Mouse (Mus musculus) induced T-regulatory cell, adult 2 months (primary cell): Measurements from ENCODE around the gene Tnrc6a.

Experiments
- DNase-seq: peaks from one replicate; pipeline ENCODE4 v3.0.0-alpha.2; 2012; ENCODE audit warnings: low read depth

Tnrc6a gene

DNA sequence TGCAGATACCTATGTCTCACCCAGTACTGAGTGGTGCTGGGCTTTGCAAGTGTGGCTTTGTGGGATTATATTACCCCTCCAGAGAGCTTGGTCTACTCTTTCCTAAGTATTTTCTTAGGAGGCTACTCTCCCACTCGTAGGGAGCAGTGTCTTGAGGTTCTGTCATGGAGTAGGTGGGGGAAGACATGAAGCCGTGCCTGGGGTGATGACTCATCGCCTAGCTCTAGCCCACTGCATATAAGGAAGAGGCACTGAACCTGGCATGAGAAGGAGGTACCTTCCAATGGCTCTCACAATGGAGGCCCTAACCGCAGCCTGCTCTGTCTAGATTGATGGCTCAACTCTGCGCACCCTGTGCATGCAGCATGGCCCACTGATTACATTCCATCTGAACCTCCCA lies 68.0 kb downstream of the Tnrc6a start:
- DNase-seq, result no peak

DNA sequence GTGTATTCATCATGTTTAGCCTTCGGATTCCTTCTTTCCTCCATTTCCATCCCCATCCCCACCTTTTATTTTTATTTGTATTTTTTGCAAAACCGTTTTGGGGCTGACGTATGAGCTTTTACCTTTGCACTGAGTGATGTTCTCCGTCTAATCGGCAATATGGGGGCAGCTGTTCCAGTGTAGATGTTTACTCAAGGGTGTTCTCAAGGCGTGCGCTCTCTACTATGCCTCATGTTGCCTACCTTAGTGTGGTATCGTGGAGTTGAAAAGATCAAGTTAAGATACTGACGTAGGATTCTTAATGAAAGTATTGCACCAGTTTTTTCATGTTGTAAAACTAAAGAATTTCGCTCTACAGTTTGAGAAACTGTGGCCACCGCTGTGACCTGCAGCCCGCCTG lies 69.5 kb downstream of the Tnrc6a start:
- no peak for DNase-seq

DNA sequence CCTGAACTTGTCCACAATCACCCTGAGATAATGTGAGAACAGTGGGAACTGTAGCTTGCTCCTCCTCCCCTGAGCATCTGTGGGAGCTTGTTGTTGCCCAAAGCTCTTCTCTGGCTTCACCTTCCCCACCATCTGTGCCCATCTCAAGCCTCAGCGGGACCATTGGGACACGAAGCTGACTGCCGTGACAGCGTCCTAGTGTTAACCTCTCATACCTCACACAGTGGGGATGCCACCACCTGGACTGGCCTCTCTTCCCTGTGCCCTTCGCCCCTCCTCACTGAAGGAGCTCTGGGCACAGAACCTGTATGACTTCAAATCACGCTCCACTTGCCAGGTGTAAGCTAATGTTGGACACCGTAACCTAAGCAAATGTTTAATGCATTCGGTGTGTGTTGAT lies 71.0 kb downstream of the Tnrc6a start:
- no peak for DNase-seq

DNA sequence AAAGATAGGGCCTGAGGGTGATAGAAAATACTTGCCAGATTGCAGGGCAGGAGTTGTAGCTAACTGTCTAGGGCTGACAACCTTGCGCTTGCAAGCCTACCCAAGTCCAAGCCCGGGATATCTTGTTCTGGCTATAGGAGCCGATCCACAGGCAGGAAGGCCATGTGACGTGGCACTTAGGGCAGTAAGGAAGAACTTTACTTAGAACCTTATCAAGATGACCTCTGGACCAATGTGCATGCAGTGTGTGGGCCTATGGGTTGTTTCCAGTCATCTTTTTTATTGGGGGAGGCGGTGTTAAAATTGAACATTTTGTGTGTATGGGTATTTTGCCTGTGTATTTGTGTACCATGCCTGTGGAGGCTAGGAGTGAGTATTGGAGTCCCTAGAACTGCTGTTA lies 72.7 kb downstream of the Tnrc6a start:
- no peak for DNase-seq

DNA sequence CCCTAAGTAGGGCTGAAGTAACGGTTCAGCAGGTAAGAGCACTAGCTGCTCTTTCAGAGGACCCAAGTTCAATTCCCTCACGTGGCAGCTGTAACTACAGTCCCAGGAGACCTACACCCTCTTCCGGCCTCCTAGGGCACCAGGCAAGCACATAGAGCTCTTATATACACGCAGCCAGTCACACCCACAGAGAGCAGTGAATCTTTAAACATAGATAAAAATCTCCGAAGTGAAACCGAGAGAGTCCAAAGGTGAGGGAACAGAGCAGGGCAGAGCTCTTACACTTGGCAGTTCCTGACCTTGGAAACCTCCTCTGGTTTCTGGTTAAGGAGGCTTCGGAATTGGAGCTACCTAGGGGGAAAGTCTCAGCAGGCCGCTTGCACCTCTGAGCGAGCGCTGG lies 75.0 kb downstream of the Tnrc6a start:
- DNase-seq, result peak; percentile 22

DNA sequence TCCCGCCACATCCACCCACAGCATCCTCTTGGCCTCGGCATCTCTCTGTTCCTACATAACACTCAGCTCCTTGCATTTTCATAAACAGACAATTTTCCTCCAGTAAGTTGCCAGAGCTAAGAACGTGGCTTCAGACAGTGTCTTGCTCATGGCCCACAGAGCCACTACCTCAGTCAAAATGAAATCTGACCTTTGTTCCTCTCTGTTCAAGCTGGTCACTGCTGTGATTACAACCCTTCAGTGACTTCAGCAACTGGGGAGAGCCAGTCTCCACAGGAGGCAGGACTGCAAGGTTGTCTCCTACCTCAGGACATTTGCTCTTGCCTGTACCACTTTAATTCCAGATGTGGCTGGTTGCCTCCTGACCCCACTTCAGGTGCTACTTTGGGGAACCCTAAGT lies 75.5 kb downstream of the Tnrc6a start:
- DNase-seq, result no peak

DNA sequence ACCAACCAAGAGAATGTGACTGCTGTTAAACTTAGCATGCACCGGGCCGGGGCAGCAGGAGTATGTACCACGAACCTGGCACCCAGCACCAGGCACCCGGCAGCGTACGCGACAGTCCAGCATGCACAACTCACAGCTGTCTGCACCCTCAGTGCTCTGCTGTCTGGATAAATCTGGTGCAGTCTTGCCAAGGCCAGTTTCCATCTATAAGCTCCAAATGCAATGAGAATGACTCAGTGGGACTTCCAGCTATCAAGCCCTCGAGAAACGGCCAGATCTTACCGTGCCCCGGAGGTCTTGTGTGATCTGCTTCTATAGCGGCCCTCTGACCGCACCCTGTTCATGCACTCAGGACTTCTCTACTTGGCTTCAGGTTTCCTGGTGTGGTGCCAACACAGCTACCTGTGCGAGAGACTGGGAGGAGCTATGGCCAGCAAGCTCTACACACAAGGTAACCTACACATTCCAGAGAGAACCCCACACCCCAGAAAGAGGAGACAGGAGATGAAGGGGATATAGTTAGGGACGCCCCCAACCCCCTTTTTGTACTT lies 76.0 kb downstream of the Tnrc6a start:
- no peak for DNase-seq

DNA sequence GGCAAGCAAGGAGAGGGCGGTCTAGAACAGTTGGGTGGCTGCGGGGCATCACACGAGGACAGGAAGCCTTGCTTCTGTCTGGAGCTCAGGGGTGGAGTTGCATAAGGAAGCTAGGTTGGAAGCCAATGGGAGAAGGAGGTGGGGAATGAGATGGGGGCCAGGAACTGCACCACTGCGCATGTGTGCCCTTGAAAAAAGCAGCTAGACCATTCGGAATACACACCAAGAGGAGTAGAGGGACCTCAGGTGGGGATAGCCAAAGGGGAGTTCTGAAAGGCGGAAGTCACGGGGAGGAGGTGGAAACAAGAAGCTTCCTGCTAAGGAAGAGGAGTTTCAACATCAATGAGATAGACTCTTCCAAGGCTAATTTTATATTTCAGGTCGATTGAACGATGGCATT lies 77.0 kb downstream of the Tnrc6a start:
- DNase-seq, result no peak

DNA sequence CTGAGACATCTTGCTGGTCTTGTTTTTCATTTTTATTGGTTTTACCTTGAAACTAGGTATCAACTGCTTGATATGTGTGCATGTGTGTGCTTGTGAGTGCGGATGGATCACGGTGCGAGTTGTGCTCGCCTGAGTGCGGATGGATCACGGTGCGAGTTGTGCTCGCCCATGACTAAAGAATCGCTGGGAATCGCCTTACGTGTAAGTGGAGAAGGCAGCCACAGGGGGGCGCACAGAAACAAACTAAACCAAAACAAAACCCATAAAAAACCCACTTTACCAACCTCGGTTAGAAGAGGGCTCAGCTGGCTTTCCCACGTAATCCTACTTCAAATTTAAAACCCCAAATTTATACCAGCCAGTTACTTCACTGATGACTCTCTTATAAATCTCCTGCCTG lies 81.6 kb downstream of the Tnrc6a start:
- peak; percentile 77 for DNase-seq

DNA sequence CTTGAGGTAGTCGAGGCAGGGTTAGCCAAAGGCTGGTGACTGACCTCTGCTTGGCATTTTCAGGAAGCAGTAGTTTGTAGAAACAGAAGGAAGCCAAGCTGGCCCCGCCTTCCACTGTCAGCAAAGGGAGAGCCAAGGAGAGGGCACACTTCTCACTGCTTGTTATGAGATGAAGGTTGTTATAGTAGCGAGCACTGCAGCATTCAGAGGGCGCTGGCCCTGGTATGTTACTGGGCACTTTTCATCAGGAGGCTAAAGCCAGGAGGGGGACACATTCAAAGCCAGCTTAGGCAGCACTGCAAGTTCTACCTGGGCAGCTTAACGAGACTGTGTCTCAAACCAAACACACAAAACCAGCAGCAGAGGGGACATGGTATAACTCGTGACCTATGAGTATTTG lies 83.9 kb downstream of the Tnrc6a start:
- DNase-seq, result no peak

DNA sequence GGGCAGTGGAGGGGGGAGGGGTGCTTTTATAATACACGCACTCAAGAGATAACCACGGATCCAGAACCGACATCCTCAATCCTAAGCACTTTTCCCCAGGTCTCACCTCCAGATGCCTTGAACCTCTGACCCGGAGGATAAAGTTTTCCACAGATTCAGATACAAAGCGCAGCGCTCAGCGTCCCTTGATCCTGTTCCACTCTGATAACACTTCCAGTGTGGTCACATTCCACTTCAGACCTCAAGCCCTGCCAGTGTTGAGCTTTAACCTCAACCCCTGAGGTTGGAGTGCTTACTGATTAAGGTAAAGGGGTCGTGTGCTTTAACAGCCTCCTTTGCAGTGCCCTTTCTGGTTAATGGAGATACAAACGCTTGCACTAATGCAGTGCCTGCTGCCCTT lies 86.2 kb downstream of the Tnrc6a start:
- no peak for DNase-seq

DNA sequence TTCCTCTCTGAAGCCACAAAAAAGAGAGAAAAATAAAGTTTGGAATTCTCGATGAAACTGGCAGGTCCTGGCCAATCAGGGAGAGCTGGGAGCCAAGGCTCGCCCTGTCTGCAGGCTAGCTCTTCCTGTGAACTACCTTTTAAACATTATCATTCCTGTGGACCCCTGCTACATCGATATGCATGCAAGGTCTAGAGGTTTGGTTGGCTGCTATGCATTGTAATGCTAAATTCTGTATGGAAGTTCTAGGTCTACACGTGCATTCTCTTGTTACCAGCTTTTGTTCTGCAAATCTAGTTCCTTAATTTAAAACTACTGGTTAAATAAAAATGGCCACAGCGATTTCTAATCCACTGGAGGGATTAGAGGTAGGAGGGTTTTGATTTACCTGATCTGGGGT lies 87.8 kb downstream of the Tnrc6a start:
- no peak for DNase-seq

DNA sequence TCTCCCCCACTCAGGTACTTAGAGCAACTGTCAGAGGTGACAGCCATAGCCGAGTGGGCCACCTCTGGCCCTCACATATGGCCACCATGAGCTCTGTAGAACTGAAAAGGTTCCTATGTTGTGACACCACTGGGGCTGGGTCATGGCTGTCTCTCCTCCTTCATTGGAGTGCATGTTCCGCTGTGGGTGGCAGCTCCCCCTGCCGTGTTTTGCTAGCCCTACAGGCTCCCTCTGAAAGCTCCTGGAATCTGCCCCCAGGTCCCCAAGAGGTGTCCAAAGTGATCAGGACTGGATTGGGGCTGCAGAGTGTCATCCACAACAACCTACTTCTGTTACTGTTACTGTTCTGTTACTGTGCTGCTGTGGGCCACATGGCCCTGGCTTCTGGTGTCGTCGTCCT lies 88.6 kb downstream of the Tnrc6a start:
- DNase-seq, result no peak

DNA sequence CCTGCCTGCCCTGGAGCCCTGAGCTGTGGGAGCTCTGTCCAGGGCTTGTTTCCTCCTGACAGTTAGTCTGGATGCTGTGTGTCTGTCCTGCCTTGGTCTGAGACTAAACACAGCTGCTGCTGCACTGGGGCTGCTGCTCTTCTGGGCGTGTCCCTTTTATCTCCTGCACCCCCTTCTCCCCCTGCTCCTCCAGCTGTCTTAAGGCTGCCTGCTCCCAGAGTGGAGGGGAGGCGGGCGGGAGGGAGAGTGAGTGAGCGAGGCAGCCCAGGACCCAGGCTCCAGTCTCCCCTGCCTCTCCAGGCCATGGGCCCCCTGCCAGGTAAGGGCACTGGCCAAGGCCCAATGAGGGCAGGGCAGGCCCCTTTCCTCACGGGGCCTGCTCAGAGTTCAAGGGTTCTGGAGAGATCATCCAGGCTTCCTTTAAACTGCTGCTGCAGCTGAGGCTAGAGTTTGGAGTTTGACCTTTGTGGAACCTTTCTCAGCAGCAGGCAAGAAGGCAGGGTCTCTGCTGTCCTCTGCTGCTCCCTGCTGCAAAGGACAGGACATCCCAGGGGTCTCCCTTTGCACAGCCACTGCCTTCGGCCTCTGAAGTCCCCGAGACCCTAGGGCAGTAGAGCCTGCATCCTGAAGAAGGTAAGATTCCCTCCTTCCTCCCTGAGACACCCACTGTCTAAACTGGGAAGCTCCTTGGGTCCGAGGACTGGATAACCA lies 90.8 kb downstream of the Tnrc6a start, which contains the start of gene Slc5a11:
Gene Slc5a11 (plus strand): TSS at position 416 of the 711 bp plus-strand sequence.
- no peak for DNase-seq

DNA sequence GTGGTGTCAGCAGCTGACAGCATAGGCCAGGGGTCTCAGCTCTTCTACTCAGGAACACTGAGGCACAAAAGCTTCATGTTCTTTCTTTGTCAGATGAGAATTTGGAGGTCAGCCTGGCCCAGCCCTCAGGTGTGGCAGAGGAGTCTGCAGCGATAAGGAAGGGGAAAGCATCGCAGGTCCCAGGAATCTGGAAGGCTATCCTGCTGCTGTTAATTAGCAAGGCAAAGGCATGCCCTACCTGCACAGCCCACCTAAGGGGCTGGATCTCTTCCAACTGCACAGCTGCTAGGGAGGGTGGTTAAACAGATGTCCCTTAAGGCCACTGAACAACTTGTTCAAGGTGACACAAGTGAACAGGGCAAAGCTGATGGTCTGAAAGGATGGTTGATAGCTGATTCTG lies 91.5 kb downstream of the Tnrc6a start:
- no peak for DNase-seq

DNA sequence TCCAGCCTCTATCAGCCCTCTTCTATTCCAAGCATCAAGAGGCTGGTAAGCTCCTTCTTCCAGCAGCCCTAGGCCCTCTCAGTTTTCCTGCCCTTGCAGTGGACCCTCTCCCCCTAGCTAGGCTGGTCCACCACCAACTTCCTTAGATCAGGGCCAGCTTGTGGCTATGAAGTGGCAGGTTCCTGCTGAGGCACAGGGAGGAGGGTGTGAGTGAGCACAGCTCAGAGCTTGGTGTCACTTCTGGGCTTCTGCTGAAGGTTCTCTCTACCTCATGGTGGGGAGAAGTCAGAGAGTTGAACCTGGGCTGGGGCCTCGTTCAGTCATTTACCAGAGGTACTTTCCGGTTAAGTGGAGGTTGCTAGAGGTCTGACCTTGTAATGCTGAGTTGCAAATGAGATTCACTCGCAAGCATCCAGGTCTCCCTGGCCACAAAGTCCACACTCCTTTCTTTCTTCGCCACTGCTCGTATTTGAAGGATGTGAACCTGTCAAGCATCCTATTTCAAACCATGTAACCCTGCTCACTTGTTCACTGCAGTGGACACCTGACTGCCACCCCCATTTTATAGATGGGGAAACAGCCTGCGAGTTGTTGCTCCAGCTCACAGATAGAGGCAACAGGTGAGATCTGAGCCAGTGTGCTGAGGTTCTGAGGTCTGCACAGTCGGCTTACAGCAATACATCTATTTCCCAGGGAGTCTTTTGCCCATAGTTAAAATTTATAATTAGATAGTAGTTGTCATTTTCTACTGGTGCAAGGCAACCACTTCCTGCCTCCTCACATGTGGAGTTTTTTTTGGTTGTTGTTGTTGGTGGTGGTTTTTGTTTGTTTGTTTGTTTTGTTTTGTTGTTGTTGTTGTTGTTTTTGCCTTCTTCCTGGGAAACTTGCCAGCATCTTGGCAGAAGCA lies 94.0 kb downstream of the Tnrc6a start:
- DNase-seq, result no peak

DNA sequence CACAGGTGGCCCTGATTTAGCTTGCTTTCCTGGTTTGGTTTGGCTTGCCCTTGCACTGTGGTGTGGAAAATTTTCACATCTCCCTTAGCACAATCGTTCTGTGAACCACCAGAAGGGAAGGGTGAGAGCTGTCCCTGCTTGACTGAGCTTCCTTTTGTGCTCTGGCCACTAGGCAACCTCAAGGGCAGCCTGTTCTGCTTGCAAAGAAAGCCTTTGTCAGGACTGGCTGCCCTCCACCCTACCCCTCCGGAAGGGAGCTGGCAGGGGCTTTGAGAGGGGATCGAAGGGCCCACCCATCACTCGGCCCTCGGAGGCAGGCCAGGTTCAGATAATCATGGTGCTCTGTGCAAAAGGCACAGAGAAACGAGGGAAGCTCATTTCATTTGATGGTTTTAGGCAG lies 94.9 kb downstream of the Tnrc6a start:
- no peak for DNase-seq

DNA sequence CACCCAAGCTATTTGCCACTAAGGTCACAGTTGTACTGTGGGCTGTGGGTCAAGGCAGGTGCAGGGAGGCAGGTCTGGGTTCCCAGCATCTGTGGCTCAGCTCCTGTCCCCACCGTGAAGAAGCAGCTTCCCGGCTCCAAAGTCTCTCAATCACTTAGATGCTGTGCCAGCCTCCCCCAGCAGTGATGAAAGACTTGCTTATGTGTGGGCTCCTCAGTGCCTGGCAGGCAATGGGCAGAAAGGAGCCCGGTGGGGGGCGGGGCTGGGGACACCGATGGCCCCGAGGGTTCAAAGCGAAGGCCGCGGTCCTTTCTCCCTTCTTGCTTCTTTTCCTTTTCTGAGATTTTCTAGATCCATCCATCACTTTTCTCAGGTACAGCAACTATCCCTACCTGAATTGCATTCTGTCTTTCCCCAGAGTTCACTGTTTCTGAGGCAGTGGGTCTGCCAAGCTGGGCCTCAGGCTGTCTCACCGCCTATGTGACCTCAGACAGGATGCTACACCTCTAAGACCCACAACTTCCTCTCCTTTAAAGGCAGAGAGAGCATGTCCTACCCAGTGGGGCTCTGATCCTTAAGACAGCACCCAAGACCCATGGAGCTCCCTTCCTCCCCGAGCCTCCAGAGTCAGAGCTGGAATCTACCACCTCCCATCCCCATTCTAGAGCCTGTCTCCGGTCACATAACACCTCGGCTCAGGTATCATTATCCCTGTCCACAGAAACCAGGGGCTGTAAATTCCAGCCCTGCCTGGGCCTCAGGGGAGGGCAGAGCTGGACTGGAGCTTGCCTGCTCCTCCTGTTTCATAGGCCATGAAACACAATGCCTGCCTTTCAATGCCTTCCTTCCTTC lies 96.3 kb downstream of the Tnrc6a start:
- DNase-seq, result no peak

DNA sequence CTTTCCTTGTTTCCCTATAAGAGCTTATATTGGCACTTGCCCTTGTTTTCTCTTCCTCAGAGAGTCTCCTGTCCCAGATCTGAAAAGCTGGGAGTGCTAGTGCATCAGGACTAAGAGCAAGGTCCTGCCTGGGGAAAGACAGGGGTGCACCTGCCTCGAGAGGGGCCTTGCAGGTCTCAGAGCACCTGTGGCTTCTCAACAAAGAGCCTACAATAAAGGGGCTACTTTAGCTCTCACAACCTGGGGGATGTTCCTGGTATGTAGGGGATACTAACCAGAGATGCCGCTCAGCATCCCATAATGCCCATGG lies 96.9 kb downstream of the Tnrc6a start:
- no peak for DNase-seq

DNA sequence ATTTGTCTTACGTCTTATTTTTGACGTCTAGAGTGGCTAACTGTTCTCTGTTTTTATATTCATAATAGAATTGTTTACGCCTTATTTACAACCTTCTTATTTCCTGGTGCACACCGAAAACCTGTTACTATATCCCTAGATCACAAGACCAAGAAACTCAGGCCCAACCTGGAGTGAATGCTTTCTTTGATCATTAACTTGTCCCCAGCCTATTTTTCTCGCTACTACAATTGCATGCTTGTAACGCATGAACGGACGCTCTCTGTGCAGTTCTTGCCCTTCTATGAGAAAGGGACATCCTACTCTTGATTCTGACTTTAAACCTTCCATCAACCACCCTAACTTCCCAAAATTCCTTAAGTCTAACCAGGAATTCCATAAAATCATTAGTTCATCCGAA lies 100.4 kb downstream of the Tnrc6a start:
- no peak for DNase-seq

DNA sequence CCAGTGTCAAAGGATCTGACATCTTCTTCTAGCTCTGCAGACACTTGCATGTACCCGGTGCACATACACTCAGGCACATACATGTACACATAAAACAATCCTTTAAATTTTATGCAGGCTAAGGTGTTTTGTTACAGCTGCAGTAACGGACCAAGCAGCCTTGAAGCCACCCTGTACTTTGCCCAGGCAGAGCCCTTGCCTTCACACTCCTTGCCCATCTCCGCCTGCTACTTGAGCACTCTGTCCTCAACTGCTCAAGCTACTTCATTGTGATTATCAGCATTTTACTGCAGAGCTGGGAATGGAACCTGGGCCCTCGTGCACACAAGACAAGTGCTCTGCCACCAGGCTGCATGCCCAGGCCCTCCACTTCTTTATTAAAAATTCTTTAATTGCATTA lies 101.5 kb downstream of the Tnrc6a start:
- DNase-seq, result no peak

DNA sequence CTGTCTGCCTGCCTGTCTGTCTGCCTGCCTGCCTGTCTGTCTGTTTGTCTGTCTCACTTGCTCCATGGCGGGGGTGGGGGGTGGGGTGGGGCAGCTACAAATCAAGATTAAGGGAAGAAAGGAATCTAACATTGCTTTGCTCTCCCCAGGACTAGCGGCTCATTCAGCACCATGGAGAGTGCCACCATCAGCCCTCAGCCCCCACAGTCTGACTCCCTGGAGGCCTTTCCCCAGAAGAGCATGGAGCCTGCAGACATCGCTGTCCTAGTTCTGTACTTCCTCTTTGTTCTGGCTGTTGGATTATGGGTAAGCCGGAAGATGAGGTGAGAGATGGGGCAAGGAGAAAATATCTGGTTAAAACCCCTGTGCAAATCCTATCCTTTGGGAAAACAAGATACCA lies 111.8 kb downstream of the Tnrc6a start:
- DNase-seq, result peak; percentile 32
